Mouse (Mus musculus) neural tube, embryonic 12.5 days (tissue): Measurements from ENCODE around the gene Ttc16. TPM values are rescaled to one million over a fixed set of nuclear protein-coding genes. Genes with fewer than 3 reads are reported as not detected.

ENCODE experiments used
- ATAC-seq: fragments of 200-750 bp; cut with Nextera tagmentation; 2 replicates; pipeline ENCODE4 v1.8.0; 2017; ENCODE audit warnings: low read depth, mild to moderate bottlenecking, moderate TSS enrichment, moderate library complexity; ENCODE audit not compliant: low FRiP score
- H3K27ac ChIP-seq: fragments of 300-500 bp; sonication (generic); 2 replicates; pipeline ENCODE4 v1.5.1; 2016
- H3K27me3 ChIP-seq: fragments of 300-500 bp; sonication (generic); replicated peaks from 2 replicates; pipeline ENCODE4 v1.6.1; 2016; ENCODE audit warnings: mild to moderate bottlenecking
- H3K36me3 ChIP-seq: fragments of 300-500 bp; sonication (generic); 2 replicates; pipeline ENCODE4 v1.6.1; 2016; ENCODE audit warnings: mild to moderate bottlenecking
- H3K4me1 ChIP-seq: fragments of 300-500 bp; sonication (generic); 2 replicates; pipeline ENCODE4 v1.6.1; 2016
- H3K4me2 ChIP-seq: fragments of 300-500 bp; sonication (generic); replicated peaks from 2 replicates; pipeline ENCODE4 v1.6.1; 2016; ENCODE audit warnings: mild to moderate bottlenecking
- H3K4me3 ChIP-seq: fragments of 300-500 bp; sonication (generic); 2 replicates; pipeline ENCODE4 v1.5.1; 2016
- H3K9ac ChIP-seq: fragments of 300-500 bp; sonication (generic); 2 replicates; pipeline ENCODE4 v1.6.1; 2016; ENCODE audit warnings: mild to moderate bottlenecking
- H3K9me3 ChIP-seq: fragments of 300-500 bp; sonication (generic); 2 replicates; pipeline ENCODE4 v1.6.1; 2016; ENCODE audit warnings: mild to moderate bottlenecking
- WGBS: fragments of 180-500 bp; shearing (Covaris S2); methylation state at CpG from one replicate; pipeline ENCODE4 v1.1.7; 2016; 5-methylcytosine and 5-hydroxymethylcytosine counted together
- polyA plus RNA-seq: library from polyadenylated mRNA; unstranded; fragments of >200 nt; fragmentation: Nextera tagmentation; extraction: Ambion mirVana; gene quantifications from 2 replicates; pipeline ENCODE4 v1.2.1, GENCODE M21; 2016

The Ttc16 gene
- polyA plus RNA-seq, 1 experiment from 2014 or later: 0.32 TPM

DNA sequence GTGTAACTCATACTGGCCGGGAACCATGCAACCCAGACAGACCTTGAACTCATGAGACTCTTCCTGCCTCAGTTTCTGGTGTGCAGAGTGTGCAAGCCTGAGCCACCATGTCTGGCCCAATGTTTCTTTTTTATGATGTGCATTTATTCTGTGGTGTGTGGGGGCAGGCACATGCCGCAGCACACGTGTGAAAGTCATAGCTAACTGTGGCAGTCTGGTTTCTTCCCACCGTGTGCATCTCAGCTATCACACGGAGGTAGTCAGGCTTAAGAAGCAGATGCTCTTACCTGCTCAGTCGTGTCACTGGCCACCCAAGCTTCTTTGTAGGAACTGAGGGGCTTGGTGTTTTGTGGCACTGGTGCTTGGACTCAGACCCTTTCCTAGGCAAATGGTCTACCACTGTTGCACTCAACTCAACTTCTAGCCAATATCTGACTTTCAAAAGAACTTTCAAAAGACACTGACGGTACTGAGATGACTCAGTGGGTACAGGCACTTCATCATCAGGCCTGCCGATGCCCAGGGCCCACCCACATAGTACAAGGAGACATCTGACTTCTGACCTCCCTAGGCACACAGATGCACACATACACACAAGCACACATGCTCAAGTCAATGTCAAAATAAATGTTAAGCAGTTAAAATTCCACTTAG lies 2.7 kb downstream of the Ttc16 start:
- ATAC-seq: no peak
- 85% methylated on average over 8 of the region's 8 CpGs for WGBS
- H3K9ac ChIP-seq: no peak overlapping the region
- H3K4me3 ChIP-seq: no peak overlapping the region
- 0 out of 2 replicates have a peak, but pooled peaks cover 6% of the 10 kb centered on the region for H3K27me3 ChIP-seq
- peaks cover 18% of the 10 kb centered on the region for H3K4me1 ChIP-seq
- H3K36me3 ChIP-seq: no peaks in the 10 kb centered on the region
- no peak overlapping the region for H3K27ac ChIP-seq
- H3K4me2 ChIP-seq: no peak overlapping the region
- H3K9me3 ChIP-seq: no peaks in the 10 kb centered on the region

DNA sequence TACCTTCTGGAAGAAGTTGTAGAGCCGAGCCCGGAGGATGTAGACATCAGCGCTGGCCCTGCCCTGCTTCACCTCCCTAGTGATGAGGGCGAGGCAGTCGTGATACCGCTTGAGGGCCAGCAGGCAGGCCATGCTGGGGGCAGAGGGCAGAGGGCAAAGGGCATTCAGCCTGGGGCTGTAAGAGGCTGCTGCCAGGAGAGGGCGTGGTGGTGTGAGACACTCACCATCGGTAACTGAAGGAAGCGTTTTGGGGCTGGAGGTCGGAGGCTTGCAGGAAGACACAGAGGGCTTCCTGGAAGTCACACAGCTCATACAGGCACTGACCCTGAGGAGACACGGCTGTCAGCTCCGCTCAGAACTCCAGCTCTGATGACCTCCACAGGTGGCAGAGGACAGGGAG lies 3.5 kb downstream of the Ttc16 start:
- Histone ChIP-seq H3K4me2 (no peak overlapping the region), H3K9ac (no peak overlapping the region), H3K36me3 (no peaks in the 10 kb centered on the region), H3K4me3 (no peak overlapping the region), H3K4me1 (peaks cover 22% of the 10 kb centered on the region), H3K27ac (no peak overlapping the region), H3K9me3 (no peaks in the 10 kb centered on the region), H3K27me3 (0 out of 2 replicates have a peak, but pooled peaks cover 4% of the 10 kb centered on the region)
- ATAC-seq: no peak
- WGBS: 32% methylated on average over 12 of the region's 12 CpGs

- 73% methylated on average over 5 of the region's 5 CpGs for WGBS
- no peaks in the 10 kb centered on the region for H3K27me3 ChIP-seq
- no peak overlapping the region for H3K9ac ChIP-seq
- no peak overlapping the region for H3K4me2 ChIP-seq
- H3K27ac ChIP-seq: no peak overlapping the region
- no peaks in the 10 kb centered on the region for H3K9me3 ChIP-seq
- 0 out of 2 replicates have a peak, but pooled peaks cover 10% of the 10 kb centered on the region for H3K4me1 ChIP-seq
- no peaks in the 10 kb centered on the region for H3K36me3 ChIP-seq
- no peak for ATAC-seq
- H3K4me3 ChIP-seq: no peak overlapping the region
These were observed 5.9 kb downstream of the Ttc16 start for GRCm38 (mm10) chr2:32769327-32770085.

GRCm38 (mm10) chr2:32768661-32769285 lies 6.7 kb downstream of the Ttc16 start:
- ATAC-seq: no peak
- Histone ChIP-seq H3K9me3 (no peaks in the 10 kb centered on the region), H3K36me3 (no peaks in the 10 kb centered on the region), H3K4me1 (0 out of 2 replicates have a peak, but pooled peaks cover 10% of the 10 kb centered on the region), H3K9ac (no peak overlapping the region), H3K4me3 (no peak overlapping the region), H3K4me2 (no peak overlapping the region), H3K27ac (no peak overlapping the region), H3K27me3 (no peaks in the 10 kb centered on the region)
- WGBS: 55% methylated on average over 19 of the region's 19 CpGs

GRCm38 (mm10) chr2:32767241-32767640 lies 8.2 kb downstream of the Ttc16 start:
- Histone ChIP-seq H3K4me3 (no peak overlapping the region), H3K4me2 (no peak overlapping the region), H3K27me3 (no peaks in the 10 kb centered on the region), H3K9ac (no peak overlapping the region), H3K36me3 (peaks cover 11% of the 10 kb centered on the region), H3K27ac (no peak overlapping the region), H3K4me1 (0 out of 2 replicates have a peak, but pooled peaks cover 10% of the 10 kb centered on the region), H3K9me3 (no peaks in the 10 kb centered on the region)
- 73% methylated on average over 12 of the region's 12 CpGs for WGBS
- no peak for ATAC-seq

- ATAC-seq: no peak
- Histone ChIP-seq H3K4me3 (no peak overlapping the region), H3K27ac (no peak overlapping the region), H3K4me2 (no peak overlapping the region), H3K9ac (no peak overlapping the region), H3K9me3 (no peaks in the 10 kb centered on the region), H3K27me3 (no peaks in the 10 kb centered on the region), H3K4me1 (0 out of 2 replicates have a peak, but pooled peaks cover 6% of the 10 kb centered on the region), H3K36me3 (peaks cover 30% of the 10 kb centered on the region)
- WGBS: 84% methylated on average over 3 of the region's 3 CpGs
These were observed 12.1 kb downstream of the Ttc16 start for GRCm38 (mm10) chr2:32763353-32763752.

GRCm38 (mm10) chr2:32761859-32762258 lies 13.6 kb downstream of the Ttc16 start:
- H3K27ac ChIP-seq: no peak overlapping the region
- ATAC-seq: no peak
- H3K4me2 ChIP-seq: no peak overlapping the region
- H3K9me3 ChIP-seq: no peaks in the 10 kb centered on the region
- no peaks in the 10 kb centered on the region for H3K27me3 ChIP-seq
- H3K4me1 ChIP-seq: 0 out of 2 replicates have a peak, but pooled peaks cover 2% of the 10 kb centered on the region
- no peak overlapping the region for H3K4me3 ChIP-seq
- WGBS: 93% methylated on average over 4 of the region's 4 CpGs
- no peak overlapping the region for H3K9ac ChIP-seq
- peaks cover 30% of the 10 kb centered on the region for H3K36me3 ChIP-seq

- Histone ChIP-seq H3K4me2 (no peak overlapping the region), H3K27me3 (no peaks in the 10 kb centered on the region), H3K27ac (no peak overlapping the region), H3K9ac (no peak overlapping the region), H3K4me3 (no peak overlapping the region), H3K4me1 (no peaks in the 10 kb centered on the region), H3K36me3 (peaks cover 30% of the 10 kb centered on the region), H3K9me3 (no peaks in the 10 kb centered on the region)
- no peak for ATAC-seq
- WGBS: 88% methylated on average over 14 of the region's 14 CpGs
These were observed 14.1 kb downstream of the Ttc16 start for GRCm38 (mm10) chr2:32761361-32761760.

DNA sequence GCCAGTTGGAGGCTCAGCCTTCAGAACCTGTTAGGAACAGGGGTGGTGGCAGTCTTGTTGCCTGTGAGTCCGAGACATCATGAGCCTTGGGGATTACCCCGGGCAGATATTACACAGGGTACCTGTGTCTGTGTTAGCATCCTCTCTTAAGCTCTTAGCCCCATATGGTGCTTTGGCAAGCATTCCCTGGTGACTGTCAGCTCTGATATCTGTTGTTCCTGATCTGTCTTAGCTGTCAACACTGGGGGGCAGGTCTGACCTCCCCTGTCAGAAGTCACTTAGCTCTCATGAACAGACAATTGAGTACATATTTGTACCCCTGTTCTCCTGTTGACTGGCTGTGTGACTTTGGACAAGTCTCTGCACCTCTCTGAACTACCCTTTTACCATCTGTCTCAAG lies 16.4 kb downstream of the Ttc16 start:
- Histone ChIP-seq H3K4me2 (no peak overlapping the region), H3K36me3 (peaks cover 43% of the 10 kb centered on the region), H3K4me1 (no peaks in the 10 kb centered on the region), H3K27me3 (no peaks in the 10 kb centered on the region), H3K9me3 (no peaks in the 10 kb centered on the region), H3K27ac (no peak overlapping the region), H3K9ac (0 out of 2 replicates have a peak overlapping the region, but pooled peaks have one; percentile 1), H3K4me3 (no peak overlapping the region)
- 92% methylated on average over 2 of the region's 2 CpGs for WGBS
- no peak for ATAC-seq

DNA sequence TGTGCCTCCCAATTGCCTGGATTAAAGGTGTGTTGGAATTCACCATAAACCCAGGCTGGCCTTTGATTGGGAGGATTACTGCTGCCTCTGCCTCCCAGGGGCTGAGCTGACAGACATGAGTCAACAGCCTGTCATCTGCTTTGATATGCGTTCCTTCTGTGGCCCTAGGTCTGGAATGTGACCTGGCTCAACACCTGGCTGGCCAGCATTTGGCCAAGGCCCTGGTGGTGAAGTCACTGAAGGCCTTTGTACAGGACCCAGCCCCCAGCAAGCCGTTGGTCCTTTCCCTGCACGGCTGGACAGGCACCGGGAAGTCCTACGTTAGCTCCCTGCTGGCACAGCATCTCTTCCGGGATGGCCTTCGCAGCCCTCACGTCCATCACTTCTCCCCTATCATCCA lies 16.9 kb downstream of the Ttc16 start:
- H3K36me3 ChIP-seq: peaks cover 45% of the 10 kb centered on the region
- no peaks in the 10 kb centered on the region for H3K27me3 ChIP-seq
- ATAC-seq: no peak
- no peak overlapping the region for H3K27ac ChIP-seq
- no peaks in the 10 kb centered on the region for H3K9me3 ChIP-seq
- H3K4me3 ChIP-seq: no peak overlapping the region
- no peaks in the 10 kb centered on the region for H3K4me1 ChIP-seq
- no peak overlapping the region for H3K9ac ChIP-seq
- no peak overlapping the region for H3K4me2 ChIP-seq
- WGBS: 86% methylated on average over 8 of the region's 8 CpGs

GRCm38 (mm10) chr2:32757056-32757845 lies 18.2 kb downstream of the Ttc16 start, which contains the start of gene Tor2a:
Gene Tor2a, plus strand, starts transcription at chr2:32757234.
- Histone ChIP-seq H3K36me3 (peaks cover 46% of the 10 kb centered on the region), H3K4me1 (peaks cover 4% of the 10 kb centered on the region), H3K4me2 (peak within 1 kb of the TSS; percentile 61), H3K27me3 (no peaks in the 10 kb centered on the region), H3K9ac (peak within 1 kb of the TSS; percentile 90), H3K4me3 (peak within 1 kb of the TSS; percentile 69), H3K27ac (peak within 1 kb of the TSS; percentile 74), H3K9me3 (no peaks in the 10 kb centered on the region)
- ATAC-seq: peak; percentile 94
- WGBS: under 1% methylated on average over 66 of the region's 66 CpGs
